Mouse (Mus musculus) MEL (cell line): ENCODE results near the gene Csnk1d. TPM values are rescaled to one million over a fixed set of nuclear protein-coding genes. Genes with fewer than 3 reads are reported as not detected.

Experiments
- DNase-seq: peaks from one replicate; pipeline ENCODE4 v3.0.0; 2011; ENCODE audit warnings: low read depth, low spot score
- H3K27ac ChIP-seq: 2 replicates; pipeline ENCODE4 v1.5.1; 2012; ENCODE audit warnings: low read depth, mild to moderate bottlenecking, control low read depth, low read length, moderate library complexity; ENCODE audit not compliant: control insufficient read depth
- H3K27me3 ChIP-seq, 2 experiments: fragments of 150-350 bp in 1 of 2; sonication (generic) in 1 of 2; 2 replicates each; pipeline ENCODE4 v1.6.1; 2012; ENCODE audit warnings: low read length in 2 of 2, mild to moderate bottlenecking in 2 of 2, improper control_type of control experiment in 1 of 2, moderate library complexity in 1 of 2; ENCODE audit not compliant: insufficient read depth in 2 of 2, control insufficient read depth in 1 of 2
- H3K36me3 ChIP-seq, 2 experiments: 2 replicates each; pipeline ENCODE4 v1.6.1; 2012 to 2014; ENCODE audit warnings: low read length in 2 of 2, improper control_type of control experiment in 1 of 2, inconsistent platforms in 1 of 2, mild to moderate bottlenecking in 1 of 2; ENCODE audit not compliant: insufficient read depth in 2 of 2, control insufficient read depth in 1 of 2
- H3K4me1 ChIP-seq, 2 experiments: fragments of 150-350 bp in 1 of 2; sonication (generic) in 1 of 2; 2 replicates each; pipeline ENCODE4 v1.6.1; 2012; ENCODE audit warnings: low read length in 2 of 2, improper control_type of control experiment in 1 of 2, mild to moderate bottlenecking in 1 of 2; ENCODE audit not compliant: insufficient read depth in 2 of 2, control insufficient read depth in 1 of 2
- H3K4me3 ChIP-seq, 2 experiments: fragments of 150-350 bp in 1 of 2; sonication (generic) in 1 of 2; 2 replicates each; pipeline ENCODE4 v1.5.1; 2012; ENCODE audit warnings: low read depth in 2 of 2, low read length in 2 of 2, mild to moderate bottlenecking in 2 of 2, moderate library complexity in 2 of 2, control low read depth in 1 of 2, improper control_type of control experiment in 1 of 2; ENCODE audit not compliant: control insufficient read depth in 1 of 2, insufficient read depth in 1 of 2
- H3K79me2 ChIP-seq: 2 replicates; pipeline ENCODE4 v1.6.1; 2012; ENCODE audit warnings: mild to moderate bottlenecking, low read length, moderate library complexity; ENCODE audit not compliant: control insufficient read depth, poor library complexity, insufficient read depth
- H3K9ac ChIP-seq: 2 replicates; pipeline ENCODE4 v1.6.1; 2012; ENCODE audit warnings: low read depth, mild to moderate bottlenecking, control low read depth, low read length, moderate library complexity; ENCODE audit not compliant: control insufficient read depth, poor library complexity, severe bottlenecking
- H3K9me3 ChIP-seq: fragments of 150-350 bp; sonication (generic); replicated peaks from 2 replicates; pipeline ENCODE4 v1.6.1; 2012; ENCODE audit warnings: mild to moderate bottlenecking, low read length, improper control_type of control experiment, moderate library complexity; ENCODE audit not compliant: insufficient read depth
- CHD2 ChIP-seq: IDR thresholded peaks from 2 replicates; pipeline ENCODE4 v1.6.1; 2011; ENCODE audit warnings: low read length, improper control_type of control experiment
- CTCF ChIP-seq, 3 experiments: IDR thresholded peaks in 2 of 3; conservative IDR thresholded peaks in 1 of 3; 2 replicates each; pipeline ENCODE4 v1.5.1; 2011 to 2012; ENCODE audit warnings: low read length in 3 of 3, low read depth in 2 of 3, mild to moderate bottlenecking in 2 of 3, improper control_type of control experiment in 1 of 3, inconsistent platforms in 1 of 3, mixed read lengths in 1 of 3, moderate library complexity in 1 of 3; ENCODE audit not compliant: control insufficient read depth in 1 of 3, insufficient read depth in 1 of 3, poor library complexity in 1 of 3, severe bottlenecking in 1 of 3
- GABPA ChIP-seq: IDR thresholded peaks from 2 replicates; pipeline ENCODE4 v1.6.1; 2012; ENCODE audit warnings: low read depth, mild to moderate bottlenecking, inconsistent platforms, low read length, improper control_type of control experiment, moderate library complexity
- HCFC1 ChIP-seq: IDR thresholded peaks from 2 replicates; pipeline ENCODE4 v1.6.1; 2012; ENCODE audit warnings: low read depth, mild to moderate bottlenecking, inconsistent platforms, low read length, improper control_type of control experiment, moderate library complexity
- KAT2A ChIP-seq: conservative IDR thresholded peaks from 2 replicates; pipeline ENCODE4 v1.6.1; 2012; ENCODE audit warnings: low read depth, low read length, improper control_type of control experiment, inconsistent platforms
- MAFK ChIP-seq: IDR thresholded peaks from 2 replicates; pipeline ENCODE4 v1.6.1; 2011; ENCODE audit warnings: low read depth, mild to moderate bottlenecking, low read length, improper control_type of control experiment, borderline replicate concordance
- MAZ ChIP-seq: IDR thresholded peaks from 2 replicates; pipeline ENCODE4 v1.6.1; 2012; ENCODE audit warnings: low read depth, mild to moderate bottlenecking, inconsistent platforms, low read length, improper control_type of control experiment
- MYB ChIP-seq: IDR thresholded peaks from 2 replicates; pipeline ENCODE4 v1.6.1; 2011; ENCODE audit warnings: mild to moderate bottlenecking, low read depth, low read length, improper control_type of control experiment
- MYC ChIP-seq: IDR thresholded peaks from 2 replicates; pipeline ENCODE4 v1.6.1; 2011; ENCODE audit warnings: low read depth, mild to moderate bottlenecking, low read length, improper control_type of control experiment, moderate library complexity
- NELFE ChIP-seq: IDR thresholded peaks from 2 replicates; pipeline ENCODE4 v1.6.1; 2011; ENCODE audit warnings: low read depth, low read length, improper control_type of control experiment
- NRF1 ChIP-seq: IDR thresholded peaks from 2 replicates; pipeline ENCODE4 v1.6.1; 2014; ENCODE audit warnings: low read depth, mild to moderate bottlenecking, inconsistent platforms, low read length, improper control_type of control experiment, moderate library complexity; ENCODE audit not compliant: poor library complexity, insufficient read depth, severe bottlenecking
- POLR2A ChIP-seq, 2 experiments: IDR thresholded peaks; 2 replicates each; pipeline ENCODE4 v1.6.1; 2011 to 2012; ENCODE audit warnings: low read length in 2 of 2, mild to moderate bottlenecking in 2 of 2, control low read depth in 1 of 2, improper control_type of control experiment in 1 of 2, low read depth in 1 of 2, moderate library complexity in 1 of 2; ENCODE audit not compliant: control insufficient read depth in 1 of 2, insufficient read depth in 1 of 2, poor library complexity in 1 of 2
- POLR2AphosphoS2 ChIP-seq: IDR thresholded peaks from 2 replicates; pipeline ENCODE4 v1.6.1; 2011; ENCODE audit warnings: low read length, improper control_type of control experiment
- POLR2AphosphoS5 ChIP-seq: IDR thresholded peaks from 2 replicates; pipeline ENCODE4 v1.6.1; 2012; ENCODE audit warnings: low read depth, borderline replicate concordance, mild to moderate bottlenecking, inconsistent platforms, low read length, moderate library complexity, mixed read lengths
- RAD21 ChIP-seq: IDR thresholded peaks from 2 replicates; pipeline ENCODE4 v1.6.1; 2011; ENCODE audit warnings: mild to moderate bottlenecking, low read depth, low read length, improper control_type of control experiment
- SMC3 ChIP-seq: IDR thresholded peaks from 2 replicates; pipeline ENCODE4 v1.6.1; 2011; ENCODE audit warnings: low read depth, low read length, improper control_type of control experiment
- TAL1 ChIP-seq: IDR thresholded peaks from 2 replicates; pipeline ENCODE4 v1.6.1; 2012; ENCODE audit warnings: mild to moderate bottlenecking, inconsistent platforms, low read length, moderate library complexity, mixed read lengths
- TBP ChIP-seq: IDR thresholded peaks from 2 replicates; pipeline ENCODE4 v1.8.0; 2011; ENCODE audit warnings: low read depth, low read length, improper control_type of control experiment
- UBTF ChIP-seq: IDR thresholded peaks from 2 replicates; pipeline ENCODE4 v1.6.1; 2012; ENCODE audit warnings: low read depth, mild to moderate bottlenecking, inconsistent platforms, low read length, improper control_type of control experiment, moderate library complexity, borderline replicate concordance; ENCODE audit not compliant: insufficient read depth
- USF2 ChIP-seq, 2 experiments: IDR thresholded peaks; 2 replicates each; pipeline ENCODE4 v1.6.1; 2011 to 2012; ENCODE audit warnings: improper control_type of control experiment in 2 of 2, low read length in 2 of 2, borderline replicate concordance in 1 of 2, inconsistent platforms in 1 of 2, low read depth in 1 of 2, mild to moderate bottlenecking in 1 of 2; ENCODE audit not compliant: insufficient read depth in 1 of 2
- ZC3H11A ChIP-seq: IDR thresholded peaks from 2 replicates; pipeline ENCODE4 v1.6.1; 2012; ENCODE audit warnings: low read depth, mild to moderate bottlenecking, inconsistent platforms, low read length, improper control_type of control experiment
- ZKSCAN1 ChIP-seq: IDR thresholded peaks from 2 replicates; pipeline ENCODE4 v1.6.1; 2012; ENCODE audit warnings: low read depth, mild to moderate bottlenecking, inconsistent platforms, low read length, improper control_type of control experiment, moderate library complexity
- ZMIZ1 ChIP-seq: IDR thresholded peaks from 2 replicates; pipeline ENCODE4 v1.6.1; 2012; ENCODE audit warnings: low read depth, mild to moderate bottlenecking, inconsistent platforms, low read length, improper control_type of control experiment, moderate library complexity
- polyA plus RNA-seq, 2 experiments: library from polyadenylated mRNA; stranded (reverse) in 1 of 2; unstranded in 1 of 2; fragments of >175 nt in 1 of 2; fragments of >200 nt in 1 of 2; gene quantifications; 2 replicates each; pipeline versions ENCODE4 v1.2.1 to v1.2.4; 2012; ENCODE audit warnings: low replicate concordance in 2 of 2, low read depth in 1 of 2; ENCODE audit not compliant: insufficient read length in 2 of 2, insufficient read depth in 1 of 2, missing spikeins in 1 of 2
- total RNA-seq: library from RNA; depleted of rRNA; stranded (reverse); fragments of 300-350 nt; gene quantifications from 2 replicates; pipeline ENCODE4 v1.2.3, GENCODE M21; 2012

Gene Csnk1d
- total and polyA plus RNA-seq, 3 experiments, result 83.2 to 329 (median 121) TPM

DNA sequence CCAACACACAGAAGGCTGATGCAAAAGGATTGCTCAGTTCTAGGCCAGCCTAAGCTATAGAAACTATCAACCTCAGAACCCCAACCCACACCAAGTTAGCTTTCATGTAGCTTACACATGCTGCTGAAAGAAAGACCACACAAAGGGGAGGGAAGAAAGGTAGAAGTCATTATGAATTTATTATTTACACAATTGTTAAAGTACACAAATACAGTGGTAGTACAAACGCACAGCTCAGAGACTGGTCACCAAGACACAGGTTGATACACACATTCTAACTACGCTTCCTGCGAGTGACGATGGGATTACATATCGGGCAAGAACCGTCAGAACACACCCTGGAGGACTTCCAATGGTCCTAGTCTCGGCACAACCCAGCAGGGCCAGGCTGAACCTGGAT, 29.5 kb downstream of the Csnk1d start:
- DNase-seq, result peak; percentile 66

DNA sequence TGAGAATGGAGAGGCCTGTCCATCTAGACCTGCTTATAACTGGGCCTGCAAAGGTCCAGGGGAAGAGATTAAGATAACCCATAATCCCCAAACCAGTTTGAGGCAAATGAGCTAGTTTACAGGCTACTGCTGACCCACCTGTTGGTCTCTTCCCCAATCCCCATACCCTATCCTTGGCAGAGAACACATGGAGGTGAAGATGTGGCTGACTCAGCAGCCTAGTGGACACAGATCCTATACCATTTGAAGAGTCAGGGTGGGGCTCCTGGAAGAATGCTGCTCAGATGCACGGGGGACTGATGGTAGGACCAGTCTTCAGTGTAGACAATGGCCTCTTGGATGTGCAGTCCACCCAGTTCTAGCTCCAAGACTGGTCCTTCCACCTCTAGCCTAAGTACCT, 30.9 kb downstream of the Csnk1d start:
- Histone ChIP-seq H3K79me2 (peaks cover under 1% of the 10 kb centered on the region; the same call in 1 of the 2 replicates), H3K36me3 (peaks cover 11 to 17% of the 10 kb centered on the region in 2 experiments), H3K27ac (no peak overlapping the region), H3K27me3 (no peaks in the 10 kb centered on the region), H3K4me1 (peaks cover 0 to 10% of the 10 kb centered on the region in 2 experiments; a peak in 1 of 4 replicates), H3K9ac (no peak overlapping the region), H3K9me3 (no peaks in the 10 kb centered on the region), H3K4me3 (no peak overlapping the region)
- DNase-seq, result peak; percentile 60
- TF ChIP-seq MAZ (0 out of 2 replicates have a peak, but pooled peaks have one; percentile 46), USF2 (IDR thresholded peaks at IDR 0.05; ENCODE audit: borderline replicate concordance in 1 of 2, insufficient read depth in 1 of 2, low read depth in 1 of 2, low read length in 2 of 2) (no peak), RAD21 (no peak), MAFK (peak; percentile 65; the same call in 1 of the 2 replicates), SMC3 (peak; percentile 11; the same call in 1 of the 2 replicates), POLR2AphosphoS2 (peak; percentile 59), TBP (0 out of 2 replicates have a peak, but pooled peaks have one; percentile 1), CHD2 (0 out of 2 replicates have a peak, but pooled peaks have one; percentile 8), TAL1 (no peak), UBTF (no peak), NRF1 (no peak), ZKSCAN1 (peak; percentile 16; the same call in 1 of the 2 replicates), POLR2A (IDR thresholded peaks at IDR 0.05; ENCODE audit: control insufficient read depth in 1 of 2, insufficient read depth in 1 of 2, low read depth in 1 of 2, low read length in 2 of 2, poor library complexity in 1 of 2) (peak in 1 of 2 experiments; percentile 66; a peak in 2 of 4 replicates), ZC3H11A (no peak), POLR2AphosphoS5 (no peak; the same call in 1 of the 2 replicates), KAT2A (no peak), NELFE (peak; percentile 37; the same call in 1 of the 2 replicates)

More for the DNA sequence above, 29.5 kb downstream of the Csnk1d start:
- peaks cover 11 to 29% of the 10 kb centered on the region in 2 experiments for H3K36me3 ChIP-seq
- no peak overlapping the region for H3K4me3 ChIP-seq
- no peak overlapping the region for H3K27ac ChIP-seq
- H3K27me3 ChIP-seq, result no peaks in the 10 kb centered on the region
- no peaks in the 10 kb centered on the region for H3K9me3 ChIP-seq
- no peak overlapping the region for H3K9ac ChIP-seq
- no peaks in the 10 kb centered on the region; the same call in 1 of the 2 replicates for H3K79me2 ChIP-seq
- TF ChIP-seq MYC, result no peak
- TF ChIP-seq ZKSCAN1, result peak; percentile 60; the same call in 1 of the 2 replicates
- peak; percentile 7; the same call in 1 of the 2 replicates for TF ChIP-seq SMC3
- no peak for TF ChIP-seq TAL1
- no peak for TF ChIP-seq GABPA
- peak in 1 of 2 experiments; percentile 47; a peak in 2 of 4 replicates for TF ChIP-seq POLR2A (IDR thresholded peaks at IDR 0.05; ENCODE audit: control insufficient read depth in 1 of 2, insufficient read depth in 1 of 2, low read depth in 1 of 2, low read length in 2 of 2, poor library complexity in 1 of 2)
- TF ChIP-seq NELFE, result no peak
- TF ChIP-seq TBP, result peak; percentile 28; the same call in 1 of the 2 replicates
- TF ChIP-seq HCFC1, result 0 out of 2 replicates have a peak, but pooled peaks have one; percentile 9
- TF ChIP-seq ZMIZ1, result peak; percentile 91
- no peak for TF ChIP-seq POLR2AphosphoS2
- peak; percentile 9; the same call in 1 of the 2 replicates for TF ChIP-seq MYB
- no peak for TF ChIP-seq CTCF (IDR thresholded peaks at IDR 0.05 in 2 of 3, conservative IDR thresholded peaks at IDR 0.05 in 1 of 3; ENCODE audit: control insufficient read depth in 1 of 3, insufficient read depth in 1 of 3, low read depth in 2 of 3, low read length in 3 of 3, poor library complexity in 1 of 3, severe bottlenecking in 1 of 3)
- H3K4me1 ChIP-seq, result peaks cover 0 to 10% of the 10 kb centered on the region in 2 experiments; a peak in 1 of 4 replicates
